ENCODE assay signal across 17 mouse cellular contexts in genomic region chr1:64126822-64127221, GRCm38 (mm10).
"Had no signal": no experiment of that assay in that cellular context is flagged by ENCODE, and none has a peak within 500 bp of the region (broad histone marks: within the 10 kb centered on the region; RNA-seq: fewer than 3 reads in every experiment).

No protein-coding gene starts in this region.

- ATAC-seq: lung, postnatal 0 days; midbrain, embryonic 13.5 days; midbrain, embryonic 15.5 days had no signal

- H3K4me3 ChIP-seq: lung, embryonic 15.5 days; megakaryocyte, embryonic 14.5 days; midbrain, embryonic 13.5 days; midbrain, embryonic 15.5 days; neural tube, embryonic 12.5 days; stomach, embryonic 15.5 days had no signal

- H3K9me3 ChIP-seq: lung, embryonic 15.5 days; megakaryocyte, embryonic 14.5 days; midbrain, embryonic 13.5 days; midbrain, embryonic 15.5 days; neural tube, embryonic 12.5 days; stomach, embryonic 15.5 days had no signal

- H3K4me2 ChIP-seq: lung, embryonic 15.5 days; midbrain, embryonic 11.5 days; midbrain, embryonic 13.5 days; midbrain, embryonic 15.5 days; neural tube, embryonic 12.5 days; stomach, embryonic 15.5 days had no signal

- DNase-seq: lung, adult 2 months; lung, postnatal 14 days; lung, postnatal 36 days; right cerebral cortex, postnatal 14 days; thymus, adult 18-20 months; thymus, postnatal 14 days; thymus, postnatal 36 days had no signal

- H3K36me3 ChIP-seq: lung, embryonic 15.5 days; midbrain, embryonic 13.5 days; midbrain, embryonic 15.5 days; neural tube, embryonic 12.5 days; stomach, embryonic 15.5 days had no signal

- H3K9ac ChIP-seq: lung, embryonic 15.5 days; midbrain, embryonic 13.5 days; midbrain, embryonic 15.5 days; neural tube, embryonic 12.5 days; stomach, embryonic 15.5 days had no signal

- H3K27ac ChIP-seq: lung, embryonic 15.5 days; macrophage; midbrain, embryonic 13.5 days; midbrain, embryonic 15.5 days; neural tube, embryonic 12.5 days; stomach, embryonic 15.5 days; stomach, postnatal 0 days had no signal

- H3K27me3 ChIP-seq: lung, embryonic 15.5 days; megakaryocyte, embryonic 14.5 days; midbrain, embryonic 13.5 days; midbrain, embryonic 15.5 days; neural tube, embryonic 12.5 days; stomach, embryonic 15.5 days had no signal
